Mouse (Mus musculus): ENCODE results near the gene Ccnb2. TPM values are rescaled to one million over a fixed set of nuclear protein-coding genes. Genes with fewer than 3 reads are reported as not detected.
A peak's percentile ranks its signal among the peaks of the same experiment; 100 is the strongest.

Ccnb2 gene
- polyA plus RNA-seq, 1 experiment from 2014 or later = 27.9 TPM

DNA sequence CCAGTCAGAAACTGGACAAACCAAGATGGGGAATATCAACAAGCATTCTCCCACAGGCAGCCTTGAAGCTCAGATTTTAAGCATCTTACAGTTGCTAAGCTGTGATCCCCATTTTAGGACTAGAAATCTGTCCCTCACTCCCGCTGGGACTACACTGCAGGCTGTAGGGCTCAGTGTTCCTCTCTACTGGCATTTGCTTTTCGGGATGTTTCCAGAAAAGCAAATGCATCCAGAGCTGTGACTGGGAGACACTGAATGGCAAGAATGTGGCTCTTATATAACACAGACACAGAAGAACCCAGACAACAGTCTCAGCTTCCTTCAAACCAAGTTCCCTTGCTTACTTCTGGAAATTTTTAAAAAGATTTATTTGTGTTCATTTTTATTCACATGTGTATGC, 55.4 kb downstream of the Ccnb2 start:
- ATAC-seq (ENCODE audit: low FRiP score) (no peak), DNase-seq (ENCODE audit: low spot score) (no peak)
- no peak overlapping the region for H3K4me3 ChIP-seq (replicated peaks; ENCODE audit: low read length)
- H3K4me2 ChIP-seq (replicated peaks) = no peak overlapping the region
- no peaks in the 10 kb centered on the region for H3K4me1 ChIP-seq (replicated peaks; ENCODE audit: control insufficient read depth, insufficient read depth, low read length)
- no peak overlapping the region for H3K27ac ChIP-seq
- H3K9ac ChIP-seq = no peak overlapping the region
- no peaks in the 10 kb centered on the region for H3K27me3 ChIP-seq (ENCODE audit: control insufficient read depth, insufficient read depth, low read length)
- no peaks in the 10 kb centered on the region for H3K9me3 ChIP-seq (ENCODE audit: control insufficient read depth, low read length)
- WGBS = 89% methylated on average over 2 of the region's 2 CpGs
- H3K36me3 ChIP-seq (replicated peaks; ENCODE audit: control insufficient read depth, insufficient read depth) = peaks cover 11% of the 10 kb centered on the region; the same call in 1 of the 2 replicates

DNA sequence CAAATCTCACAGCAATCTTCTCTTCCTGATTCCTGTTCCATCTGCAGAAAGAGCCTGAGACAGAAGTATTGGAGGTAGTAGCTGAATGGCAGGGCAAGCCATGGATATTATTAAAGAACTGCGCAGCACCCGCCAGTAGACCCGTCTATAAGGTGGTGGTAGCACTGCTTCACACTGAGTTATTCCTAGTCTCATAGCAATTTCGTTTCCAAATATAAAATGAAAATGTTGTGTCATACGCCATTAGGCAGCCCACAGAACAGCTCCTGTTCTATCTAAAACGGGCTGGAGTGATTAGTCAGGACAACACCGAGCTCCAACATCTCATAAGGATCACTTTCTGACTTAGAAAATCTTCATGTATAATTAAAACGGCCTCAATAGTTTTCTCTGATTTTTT, 56.6 kb downstream of the Ccnb2 start:
- Histone ChIP-seq H3K36me3 (replicated peaks; ENCODE audit: control insufficient read depth, insufficient read depth) (peaks cover 8% of the 10 kb centered on the region; the same call in 1 of the 2 replicates), H3K27ac (no peak overlapping the region), H3K4me3 (replicated peaks; ENCODE audit: low read length) (no peak overlapping the region), H3K4me1 (replicated peaks; ENCODE audit: control insufficient read depth, insufficient read depth, low read length) (no peaks in the 10 kb centered on the region), H3K27me3 (ENCODE audit: control insufficient read depth, insufficient read depth, low read length) (no peaks in the 10 kb centered on the region), H3K4me2 (replicated peaks) (no peak overlapping the region), H3K9ac (no peak overlapping the region), H3K9me3 (ENCODE audit: control insufficient read depth, low read length) (no peaks in the 10 kb centered on the region)
- 89% methylated on average over 8 of the region's 8 CpGs for whole genome bisulfite sequencing
- ATAC-seq (ENCODE audit: low FRiP score) (no peak), DNase-seq (ENCODE audit: low spot score) (no peak)

DNA sequence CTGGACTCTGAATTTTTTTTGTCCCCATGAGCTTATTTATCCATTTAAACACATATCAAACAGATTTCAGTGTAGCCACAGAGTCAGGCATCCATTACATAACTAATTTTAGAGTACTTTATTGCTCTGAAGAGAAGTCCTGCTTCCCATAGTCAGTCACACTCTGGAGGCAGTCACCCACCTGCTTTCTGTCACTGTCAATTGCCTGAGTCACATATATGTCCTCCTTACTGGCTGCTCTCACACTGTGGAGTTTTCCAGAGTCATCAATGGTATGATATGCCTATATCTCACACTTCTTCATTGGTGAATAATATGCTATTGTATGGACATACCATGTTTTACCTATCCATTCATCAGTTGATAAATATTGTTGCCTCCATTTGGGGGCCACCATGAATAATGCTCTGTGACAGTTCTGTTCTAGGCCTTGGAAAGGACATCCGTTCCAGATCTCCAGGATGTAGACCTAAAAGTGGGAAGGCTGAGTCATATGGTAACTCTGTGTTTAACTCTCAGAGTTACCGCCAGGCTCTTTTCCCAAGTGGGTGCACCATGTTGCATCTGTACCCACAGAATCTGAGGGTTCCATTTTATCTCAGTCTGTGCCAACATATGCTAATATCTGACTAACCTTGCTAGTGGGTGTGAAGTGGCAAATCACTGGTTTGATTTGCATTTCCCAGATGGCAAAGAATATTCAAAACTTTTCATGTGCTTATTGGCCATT, 61.8 kb downstream of the Ccnb2 start:
- Histone ChIP-seq H3K36me3 (replicated peaks; ENCODE audit: control insufficient read depth, insufficient read depth) (no peaks in the 10 kb centered on the region; the same call in 1 of the 2 replicates), H3K4me1 (replicated peaks; ENCODE audit: control insufficient read depth, insufficient read depth, low read length) (no peaks in the 10 kb centered on the region), H3K4me2 (replicated peaks) (no peak overlapping the region), H3K9me3 (ENCODE audit: control insufficient read depth, low read length) (peaks cover 5% of the 10 kb centered on the region; the same call in 1 of the 2 replicates), H3K4me3 (replicated peaks; ENCODE audit: low read length) (no peak overlapping the region), H3K27me3 (ENCODE audit: control insufficient read depth, insufficient read depth, low read length) (no peaks in the 10 kb centered on the region), H3K9ac (no peak overlapping the region), H3K27ac (no peak overlapping the region)
- DNase-seq (ENCODE audit: low spot score) (no peak), ATAC-seq (ENCODE audit: low FRiP score) (no peak)
- 96% methylated on average over 2 of the region's 2 CpGs for WGBS

Small RNA genes within 50 kb of the gene (microRNA-seq; reads per million reads assigned to microRNA genes)
- 6.5 reads per million, percentile 25 among the genes with 10 or more reads in this experiment for gene Mir5626

Other genes starting within 250 kb of the Ccnb2 start
- gene Myo1e, start 214.2 kb downstream of the Ccnb2 start, polyA plus RNA-seq (2014; fragmentation: Nextera tagmentation; extraction: Ambion mirVana) = 7.8 and 7.9 TPM in 2 replicates
- gene Rnf111, start 82.2 kb upstream of the Ccnb2 start, polyA plus RNA-seq (2014; fragmentation: Nextera tagmentation; extraction: Ambion mirVana) = 31.8 and 33.0 TPM in 2 replicates
- gene Sltm, start 121.2 kb upstream of the Ccnb2 start, polyA plus RNA-seq (2014; fragmentation: Nextera tagmentation; extraction: Ambion mirVana) = 50.8 and 58.1 TPM in 2 replicates
- 1.0 TPM in 2 replicates for gene Gm10642, start 234.7 kb upstream of the Ccnb2 start, polyA plus RNA-seq (2014; fragmentation: Nextera tagmentation; extraction: Ambion mirVana)
- 25.4 and 27.6 TPM in 2 replicates for gene Mindy2, start 235.6 kb upstream of the Ccnb2 start, polyA plus RNA-seq (2014; fragmentation: Nextera tagmentation; extraction: Ambion mirVana)

Measured in hindbrain, embryonic 14.5 days (tissue).